Mouse (Mus musculus) right cerebral cortex, adult 18-20 months (tissue): ENCODE measurements around the gene Mettl26.

Experiments
- DNase-seq: peaks from one replicate; pipeline ENCODE4 v3.0.0; 2022; ENCODE audit warnings: mixed read lengths

Gene Mettl26

DNA sequence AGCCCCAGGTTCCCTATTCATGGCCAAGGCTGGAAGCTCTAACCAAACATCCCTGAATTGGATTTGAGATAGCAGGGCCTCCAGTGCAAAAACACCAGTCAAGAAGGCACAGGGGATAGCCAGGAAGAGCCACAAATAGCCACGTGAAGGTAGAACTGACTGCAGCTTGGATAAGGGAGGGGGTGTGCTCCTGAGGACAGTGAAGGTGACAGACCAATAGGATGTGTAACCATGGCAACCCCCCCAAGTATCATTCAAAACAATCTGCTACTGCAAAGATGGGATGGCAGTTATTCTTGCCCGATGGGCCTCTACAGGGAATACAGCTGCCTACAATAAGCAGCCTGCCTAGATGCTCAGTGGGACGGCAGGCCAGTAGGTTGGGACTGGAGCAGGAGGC lies 37.3 kb upstream of the Mettl26 start:
- DNase-seq, result no peak

GRCm38 (mm10) chr17:25838904-25839303 lies 36.0 kb upstream of the Mettl26 start:
- no peak for DNase-seq

DNA sequence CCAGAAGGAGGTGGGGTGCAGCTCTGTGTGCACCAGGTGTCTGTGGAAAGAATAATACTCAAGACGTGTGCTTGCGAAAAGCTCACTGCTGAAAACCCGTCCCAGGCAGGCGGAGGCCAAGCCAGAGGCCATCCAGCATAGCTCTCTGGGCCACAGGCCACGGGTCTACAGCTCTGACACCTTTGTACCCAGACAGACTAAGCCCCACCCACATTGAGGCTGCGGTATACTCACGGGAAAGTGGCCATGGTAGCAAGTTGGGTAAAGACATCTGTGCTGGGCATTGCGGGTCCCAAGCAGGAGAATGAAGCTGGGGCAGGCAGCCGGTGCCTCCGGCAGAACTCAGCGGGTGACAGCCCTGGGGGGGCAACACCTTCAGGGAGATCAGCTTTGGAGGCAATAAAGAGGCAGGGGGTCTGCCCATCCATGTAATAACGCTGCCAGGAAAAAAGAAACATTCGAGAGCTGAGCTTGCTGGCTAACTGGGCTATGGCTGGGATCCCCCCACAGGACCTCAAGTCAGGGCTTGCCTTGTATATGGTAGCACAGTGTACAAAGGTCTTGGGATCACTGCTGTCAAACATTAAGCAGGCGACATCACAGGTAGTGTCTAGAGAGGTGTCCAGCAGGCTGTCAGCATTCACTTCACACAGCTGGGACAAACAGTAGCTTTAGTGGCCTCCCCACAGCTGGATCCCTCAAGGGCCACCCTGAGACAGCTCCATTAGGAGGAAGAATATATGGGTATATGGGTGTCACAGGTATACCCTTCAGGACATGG lies 35.2 kb upstream of the Mettl26 start:
- no peak for DNase-seq

DNA sequence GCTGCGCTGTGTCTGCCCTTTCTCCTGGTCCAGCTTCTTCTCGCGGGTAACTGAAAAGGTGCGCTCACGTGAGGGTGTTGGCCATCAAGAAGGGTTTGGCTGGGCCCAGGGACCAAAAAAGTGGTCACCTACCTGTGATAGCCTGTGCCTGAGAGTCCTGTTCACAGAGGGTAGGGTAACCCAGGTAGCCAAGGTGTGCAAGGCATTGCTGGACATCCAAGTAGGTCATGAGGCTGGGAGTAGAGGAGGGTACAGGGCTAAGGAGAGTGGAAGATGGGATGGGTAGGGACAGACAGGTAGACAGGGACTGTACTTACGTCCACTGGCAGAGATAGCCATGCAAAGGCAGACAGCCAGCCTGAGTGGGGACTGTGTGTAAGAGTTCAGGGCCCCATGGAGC lies 34.4 kb upstream of the Mettl26 start:
- DNase-seq, result no peak

- DNase-seq, result no peak
These were observed 33.6 kb upstream of the Mettl26 start, which contains the start of gene Gm20683 for GRCm38 (mm10) chr17:25841117-25841880. Gm20683 (minus strand) TSS chr17:25841763.

DNA sequence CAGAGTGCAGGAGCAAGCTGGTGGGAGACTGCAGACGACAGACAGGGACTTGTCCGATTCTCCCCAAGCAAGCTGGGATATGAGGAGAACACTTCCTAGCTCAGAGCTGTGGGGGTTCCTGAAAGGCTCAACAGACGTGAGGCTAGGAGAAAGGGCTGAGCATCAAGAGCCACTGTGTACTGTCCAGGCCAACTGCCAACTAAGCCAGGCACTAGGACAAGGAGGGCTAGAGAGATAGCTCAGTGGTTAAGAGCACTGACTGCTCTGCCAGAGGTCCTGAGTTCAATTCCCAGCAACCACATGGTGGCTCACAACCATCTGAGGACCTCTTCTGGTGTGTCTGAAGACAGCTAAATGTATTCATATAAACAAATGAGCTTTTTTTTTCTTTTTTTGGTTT lies 32.4 kb upstream of the Mettl26 start:
- no peak for DNase-seq

GRCm38 (mm10) chr17:25843122-25843521 lies 31.8 kb upstream of the Mettl26 start:
- DNase-seq, result no peak

- no peak for DNase-seq
These were observed 31.1 kb upstream of the Mettl26 start for GRCm38 (mm10) chr17:25843636-25844395.

- DNase-seq, result peak; percentile 97
These were observed 30.4 kb upstream of the Mettl26 start, which contains the start of gene Rhot2 for GRCm38 (mm10) chr17:25844396-25844901. Rhot2 (minus strand) TSS chr17:25844851.

GRCm38 (mm10) chr17:25860229-25860628 lies 14.6 kb upstream of the Mettl26 start:
- no peak for DNase-seq

DNA sequence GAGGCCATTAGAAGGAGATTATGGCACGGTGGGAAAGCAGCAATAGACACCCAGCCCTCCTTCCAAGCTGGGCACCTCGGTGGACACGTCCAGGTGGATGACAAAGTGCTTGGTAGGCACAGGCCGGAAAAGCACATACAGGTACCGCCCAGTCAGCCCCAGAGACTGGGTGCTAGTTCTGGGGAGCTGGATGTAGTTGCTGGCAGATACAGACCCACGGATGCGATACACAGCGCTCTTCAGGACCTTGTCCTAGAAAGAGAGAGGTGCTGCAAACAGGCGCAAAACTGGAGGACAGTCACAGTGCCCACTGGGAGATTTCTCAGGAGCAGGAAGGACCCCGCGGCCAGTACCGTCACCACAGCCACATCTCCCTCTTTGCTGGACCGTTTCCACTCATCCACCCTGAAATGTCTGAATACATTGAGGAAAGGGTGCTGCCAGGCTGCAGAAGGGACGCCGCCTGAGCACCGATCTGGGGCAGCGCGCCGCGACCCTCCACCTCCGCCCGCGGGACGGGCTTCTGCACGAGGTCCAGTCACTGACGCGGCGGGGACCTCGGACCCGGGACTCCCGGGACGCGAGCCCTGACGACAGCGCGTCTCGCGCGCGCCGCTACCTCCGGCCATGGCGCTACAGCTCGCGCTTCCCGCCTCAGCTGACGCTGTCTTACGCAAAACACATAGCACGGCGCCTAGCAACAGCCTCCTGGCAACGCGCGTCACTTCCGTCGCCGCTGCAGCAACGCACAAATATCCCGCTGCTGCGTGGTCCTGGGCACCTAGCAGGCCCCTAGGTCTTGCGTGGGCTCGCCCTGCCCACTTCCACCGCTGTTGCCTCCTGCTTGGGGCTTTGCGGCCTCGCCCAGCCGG lies 13.8 kb upstream of the Mettl26 start, which contains the start of gene Wdr90:
Gene Wdr90, minus strand, starts transcription at position 670 of the 872 bp plus-strand sequence.
- peak; percentile 97 for DNase-seq

DNA sequence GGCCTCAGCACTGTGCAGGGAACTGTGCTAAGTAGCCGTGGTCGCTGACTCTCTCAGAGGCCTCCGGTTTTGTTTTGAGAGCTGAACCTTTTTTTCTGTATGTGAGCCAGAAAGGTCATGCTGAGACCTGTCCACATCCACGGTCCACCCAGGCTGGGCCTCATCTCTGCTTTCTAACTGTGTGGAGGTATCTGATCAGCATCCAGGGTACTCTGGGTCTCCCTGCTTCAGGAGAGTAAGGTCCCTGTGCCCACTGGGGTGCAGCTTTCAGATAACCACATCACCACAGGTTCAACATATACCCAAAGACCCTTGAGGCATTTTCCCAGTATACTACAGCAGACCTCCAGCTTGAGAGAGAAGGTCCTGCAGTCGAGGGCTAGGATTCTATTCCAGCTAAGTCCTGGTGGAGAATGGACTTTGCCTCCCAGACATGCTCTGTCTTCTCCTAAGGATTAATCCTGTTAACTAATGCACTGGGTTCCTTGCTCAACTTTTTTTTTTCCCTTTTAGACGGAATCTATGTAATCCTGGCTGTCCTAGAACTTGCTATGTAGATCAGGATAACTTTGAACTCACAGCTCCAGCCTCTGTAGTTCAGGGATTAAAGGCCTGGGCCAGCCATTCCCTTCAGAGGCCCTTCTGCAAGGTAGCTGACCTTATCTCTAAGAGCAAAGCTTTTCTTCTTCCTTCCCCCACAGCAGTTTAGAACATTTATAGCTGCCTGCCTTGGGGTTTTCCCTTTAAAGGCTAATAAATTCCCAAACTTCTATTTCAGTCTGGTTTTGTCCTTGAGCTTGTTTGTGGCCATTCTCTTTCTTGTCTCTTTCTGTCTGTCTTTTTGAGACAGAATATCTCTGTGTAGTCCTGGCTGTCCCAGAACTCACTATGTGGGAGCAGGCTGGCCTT lies 12.9 kb upstream of the Mettl26 start:
- DNase-seq, result no peak

DNA sequence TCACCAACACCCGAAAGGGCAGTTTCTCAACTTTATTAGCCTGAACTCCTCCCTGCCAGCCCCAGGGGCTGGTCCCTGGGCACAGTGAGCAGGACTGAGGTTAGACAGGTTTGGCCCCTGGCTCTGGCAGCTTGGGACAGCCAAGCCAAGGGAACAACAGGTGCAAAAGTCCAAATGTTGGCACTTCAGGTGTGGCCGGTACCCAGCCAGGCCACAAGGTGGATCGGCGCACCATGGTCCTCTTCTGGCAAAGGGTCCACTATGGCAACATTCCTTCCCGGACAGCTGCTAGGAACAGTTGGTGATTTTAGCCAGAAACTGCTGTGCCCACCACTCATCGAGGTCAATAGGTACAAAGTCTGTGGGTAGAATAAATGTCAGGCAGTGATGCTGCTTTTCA lies 11.2 kb upstream of the Mettl26 start:
- no peak for DNase-seq

DNA sequence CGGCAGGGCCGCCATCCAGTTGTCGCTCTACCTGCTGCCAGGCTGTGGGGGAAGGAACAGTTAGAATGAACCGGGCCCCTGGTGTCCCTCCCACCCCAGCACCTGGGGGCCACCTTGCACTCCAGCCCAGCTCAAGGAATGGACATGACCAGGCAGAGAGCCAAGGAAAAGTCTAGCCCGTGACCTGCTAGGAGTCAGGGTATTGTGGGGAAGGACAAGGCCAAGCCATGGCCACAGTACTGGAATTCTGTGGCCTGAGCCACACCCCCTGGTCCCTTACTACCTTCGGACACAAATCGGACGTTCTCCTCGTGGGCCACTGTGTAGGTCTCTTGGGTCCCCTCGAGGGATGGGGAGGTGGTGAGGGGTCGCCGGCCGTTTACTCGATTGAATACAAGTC lies 10.6 kb upstream of the Mettl26 start:
- DNase-seq, result no peak

- DNase-seq, result no peak
These were observed 9.6 kb upstream of the Mettl26 start for GRCm38 (mm10) chr17:25865288-25865687.

DNA sequence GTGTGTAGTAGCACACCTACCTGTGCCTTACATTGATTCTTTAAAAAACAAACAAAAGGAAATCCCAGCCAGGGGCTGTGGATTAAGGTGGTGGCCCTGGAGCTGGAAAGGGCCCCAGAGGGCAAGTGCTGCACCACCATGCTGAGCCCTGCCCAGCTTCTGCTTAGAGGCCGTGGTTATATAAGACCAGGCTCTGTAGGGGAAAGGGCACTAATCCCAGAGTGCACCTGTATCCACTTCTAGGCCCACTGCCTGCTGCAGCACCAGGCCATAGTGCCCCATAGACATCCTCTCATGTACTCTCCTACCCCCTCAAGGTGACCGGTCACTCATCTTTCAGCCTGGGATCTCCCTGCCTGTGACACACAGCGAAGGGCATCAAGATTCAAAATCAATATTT lies 8.7 kb upstream of the Mettl26 start:
- no peak for DNase-seq

GRCm38 (mm10) chr17:25867509-25867835 lies 7.4 kb upstream of the Mettl26 start:
- DNase-seq, result no peak

GRCm38 (mm10) chr17:25867836-25868600 lies 6.9 kb upstream of the Mettl26 start:
- no peak for DNase-seq

- peak; percentile 85 for DNase-seq
These were observed 6.2 kb upstream of the Mettl26 start, which contains the start of gene Mcrip2 for GRCm38 (mm10) chr17:25868601-25869191. Mcrip2 (minus strand) TSS chr17:25868764.

DNA sequence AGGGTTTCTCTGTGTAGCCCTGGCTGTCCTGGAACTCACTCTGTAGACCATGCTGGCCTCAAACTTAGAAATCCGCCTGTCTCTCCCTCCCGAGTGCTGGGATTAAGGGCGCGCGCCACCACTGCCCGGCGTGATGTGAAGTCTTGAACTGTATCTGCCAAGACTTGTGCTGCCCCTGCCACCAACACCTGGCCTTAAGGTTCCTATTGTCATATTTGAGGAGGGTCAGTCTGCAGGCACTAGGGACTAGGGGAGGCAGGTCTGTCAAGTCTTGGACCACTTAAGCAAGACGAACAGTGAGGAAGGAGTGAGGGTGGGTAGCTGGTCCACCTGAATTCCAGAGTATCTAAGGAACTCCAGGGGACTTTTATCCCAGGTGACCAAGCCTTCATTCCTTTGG lies 5.4 kb upstream of the Mettl26 start:
- no peak for DNase-seq
